Mouse (Mus musculus) neural tube, embryonic 13.5 days (tissue): ENCODE data around the gene Itgb5. TPM values are rescaled to one million over a fixed set of nuclear protein-coding genes. Genes with fewer than 3 reads are reported as not detected.

Source experiments
- ATAC-seq: fragments of 200-750 bp; cut with Nextera tagmentation; 2 replicates; pipeline ENCODE4 v1.8.0; 2017; ENCODE audit warnings: low read depth, mild to moderate bottlenecking, moderate TSS enrichment, moderate library complexity
- H3K27ac ChIP-seq: fragments of 300-500 bp; sonication (generic); replicated peaks from 2 replicates; pipeline ENCODE4 v1.5.1; 2015; ENCODE audit warnings: moderate library complexity, mild to moderate bottlenecking, inconsistent platforms
- H3K27me3 ChIP-seq: fragments of 300-500 bp; sonication (generic); 2 replicates; pipeline ENCODE4 v1.6.1; 2015; ENCODE audit warnings: mild to moderate bottlenecking, inconsistent platforms
- H3K36me3 ChIP-seq: fragments of 300-500 bp; sonication (generic); 2 replicates; pipeline ENCODE4 v1.6.1; 2015; ENCODE audit warnings: mild to moderate bottlenecking, inconsistent platforms
- H3K4me1 ChIP-seq: fragments of 300-500 bp; sonication (generic); replicated peaks from 2 replicates; pipeline ENCODE4 v1.6.1; 2015; ENCODE audit warnings: inconsistent platforms
- H3K4me2 ChIP-seq: fragments of 300-500 bp; sonication (generic); 2 replicates; pipeline ENCODE4 v1.6.1; 2015; ENCODE audit warnings: inconsistent platforms, mild to moderate bottlenecking, moderate library complexity
- H3K4me3 ChIP-seq: fragments of 300-500 bp; sonication (generic); 2 replicates; pipeline ENCODE4 v1.5.1; 2015; ENCODE audit warnings: mild to moderate bottlenecking, inconsistent platforms
- H3K9ac ChIP-seq: fragments of 300-500 bp; sonication (generic); 2 replicates; pipeline ENCODE4 v1.6.1; 2015; ENCODE audit warnings: moderate library complexity, mild to moderate bottlenecking, inconsistent platforms
- H3K9me3 ChIP-seq: fragments of 300-500 bp; sonication (generic); 2 replicates; pipeline ENCODE4 v1.6.1; 2016; ENCODE audit warnings: inconsistent platforms
- WGBS: fragments of 180-500 bp; shearing (Covaris S2); methylation state at CpG from one replicate; pipeline ENCODE4 v1.1.7; 2015; 5-methylcytosine and 5-hydroxymethylcytosine counted together
- polyA plus RNA-seq: library from polyadenylated mRNA; unstranded; fragments of >200 nt; fragmentation: Nextera tagmentation; extraction: Ambion mirVana; gene quantifications from 2 replicates; pipeline ENCODE4 v1.2.1, GENCODE M21; 2015

Itgb5 gene
- polyA plus RNA-seq = 21.1 and 23.1 TPM in 2 replicates

- ATAC-seq = peak; percentile 69
- H3K4me2 ChIP-seq = peak within 1 kb of the TSS; percentile 98
- peak within 1 kb of the TSS; percentile 68 for H3K4me3 ChIP-seq
- under 1% methylated on average over 43 of the region's 43 CpGs for WGBS
- peaks cover 67% of the 10 kb centered on the region for H3K27me3 ChIP-seq
- H3K27ac ChIP-seq = peak within 1 kb of the TSS; percentile 65
- H3K9ac ChIP-seq = peak within 1 kb of the TSS; percentile 75
- H3K9me3 ChIP-seq = no peaks in the 10 kb centered on the region
- peaks cover 42% of the 10 kb centered on the region for H3K4me1 ChIP-seq
- no peaks in the 10 kb centered on the region for H3K36me3 ChIP-seq
These were observed at the start of gene Itgb5 for GRCm38 (mm10) chr16:33829301-33829831. TSS of gene Itgb5 (plus strand) at chr16:33829665.

- 63% methylated on average over 5 of the region's 5 CpGs for WGBS
These were observed 47.4 kb upstream of the Itgb5 start for GRCm38 (mm10) chr16:33781789-33782728.

DNA sequence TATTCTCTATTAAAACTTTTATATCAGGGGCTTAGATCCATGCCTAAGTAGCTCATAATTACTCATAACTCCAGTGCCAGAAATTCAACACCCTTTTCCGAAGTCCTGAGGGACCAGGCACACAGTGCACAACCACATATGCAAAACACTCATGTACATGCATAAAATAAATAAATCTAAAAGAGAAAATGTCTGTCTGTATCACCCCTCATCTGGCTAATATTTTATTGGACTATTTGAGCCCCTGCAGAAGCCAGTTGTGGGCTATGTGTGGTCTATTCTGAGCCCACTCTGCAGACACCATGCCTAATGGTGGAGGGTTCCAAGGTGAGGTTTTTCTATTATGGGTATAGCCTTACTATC, 46.8 kb upstream of the Itgb5 start:
- Histone ChIP-seq H3K4me1 (no peaks in the 10 kb centered on the region), H3K27ac (no peak overlapping the region), H3K36me3 (no peaks in the 10 kb centered on the region), H3K4me3 (no peak overlapping the region), H3K9me3 (no peaks in the 10 kb centered on the region), H3K9ac (no peak overlapping the region), H3K4me2 (no peak overlapping the region), H3K27me3 (no peaks in the 10 kb centered on the region)
- 88% methylated on average over 1 of the region's 1 CpGs for WGBS
- no peak for ATAC-seq

More at GRCm38 (mm10) chr16:33781789-33782728, 47.4 kb upstream of the Itgb5 start:
- H3K4me2 ChIP-seq = no peak overlapping the region
- H3K4me1 ChIP-seq = no peaks in the 10 kb centered on the region
- no peaks in the 10 kb centered on the region for H3K27me3 ChIP-seq
- H3K4me3 ChIP-seq = no peak overlapping the region
- H3K27ac ChIP-seq = no peak overlapping the region
- H3K36me3 ChIP-seq = no peaks in the 10 kb centered on the region
- no peak overlapping the region for H3K9ac ChIP-seq
- ATAC-seq = no peak
- no peaks in the 10 kb centered on the region for H3K9me3 ChIP-seq

GRCm38 (mm10) chr16:33784547-33784946, 44.9 kb upstream of the Itgb5 start:
- no peak overlapping the region for H3K27ac ChIP-seq
- no peak overlapping the region for H3K9ac ChIP-seq
- 95% methylated on average over 1 of the region's 1 CpGs for WGBS
- H3K4me2 ChIP-seq = no peak overlapping the region
- no peak overlapping the region for H3K4me3 ChIP-seq
- ATAC-seq = no peak
- H3K4me1 ChIP-seq = no peaks in the 10 kb centered on the region
- H3K36me3 ChIP-seq = no peaks in the 10 kb centered on the region
- no peaks in the 10 kb centered on the region for H3K27me3 ChIP-seq
- no peaks in the 10 kb centered on the region for H3K9me3 ChIP-seq

GRCm38 (mm10) chr16:33785092-33785704, 44.3 kb upstream of the Itgb5 start:
- H3K27ac ChIP-seq = no peak overlapping the region
- WGBS = 85% methylated on average over 8 of the region's 8 CpGs
- no peak overlapping the region for H3K4me2 ChIP-seq
- no peaks in the 10 kb centered on the region for H3K36me3 ChIP-seq
- H3K9me3 ChIP-seq = no peaks in the 10 kb centered on the region
- no peak for ATAC-seq
- H3K4me3 ChIP-seq = no peak overlapping the region
- no peaks in the 10 kb centered on the region for H3K4me1 ChIP-seq
- no peaks in the 10 kb centered on the region for H3K27me3 ChIP-seq
- no peak overlapping the region for H3K9ac ChIP-seq

DNA sequence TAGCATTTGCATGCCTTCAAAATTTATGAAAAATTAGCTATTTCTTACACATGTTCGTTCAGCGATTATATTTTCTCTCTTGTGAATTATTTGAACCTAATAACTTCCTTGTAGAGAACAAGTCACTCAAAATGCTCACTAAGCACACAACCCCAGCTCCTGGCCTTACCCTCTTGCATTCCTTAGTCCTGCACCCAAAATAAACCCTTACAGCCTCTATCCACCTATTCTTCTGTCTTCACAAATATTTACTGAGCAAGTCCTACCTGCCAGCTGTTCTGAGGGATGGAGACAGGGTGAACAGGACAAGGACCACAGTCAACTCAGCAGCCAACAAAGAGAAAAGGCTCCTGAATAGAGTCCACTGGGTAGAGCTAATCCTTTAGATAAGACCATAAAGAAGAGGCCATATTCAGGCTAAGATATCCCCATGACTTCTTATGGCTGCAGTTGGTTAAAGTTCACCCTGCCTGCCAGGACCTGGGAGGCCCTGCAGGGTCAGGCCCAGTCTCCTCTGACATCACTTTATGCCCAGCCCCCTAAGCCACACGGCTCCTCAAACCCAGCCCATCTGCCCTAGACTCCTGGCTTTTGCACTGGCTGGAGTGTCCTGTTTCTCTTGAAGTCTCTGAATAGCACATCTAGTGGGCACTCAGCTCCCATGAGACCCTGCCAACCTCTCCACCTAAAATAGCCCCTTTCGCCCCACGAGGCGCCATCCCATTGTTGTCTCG, 42.6 kb upstream of the Itgb5 start:
- no peaks in the 10 kb centered on the region for H3K9me3 ChIP-seq
- H3K4me3 ChIP-seq = no peak overlapping the region
- H3K9ac ChIP-seq = no peak overlapping the region
- no peaks in the 10 kb centered on the region for H3K27me3 ChIP-seq
- no peaks in the 10 kb centered on the region for H3K36me3 ChIP-seq
- H3K4me1 ChIP-seq = no peaks in the 10 kb centered on the region
- H3K4me2 ChIP-seq = no peak overlapping the region
- no peak overlapping the region for H3K27ac ChIP-seq
- WGBS = 77% methylated on average over 7 of the region's 7 CpGs
- ATAC-seq = no peak

- 89% methylated on average over 10 of the region's 10 CpGs for WGBS
- no peak within 1 kb of the TSS for H3K4me2 ChIP-seq
- H3K27ac ChIP-seq = no peak within 1 kb of the TSS
- H3K9ac ChIP-seq = no peak within 1 kb of the TSS
- H3K9me3 ChIP-seq = no peaks in the 10 kb centered on the region
- H3K4me3 ChIP-seq = no peak within 1 kb of the TSS
- no peaks in the 10 kb centered on the region for H3K36me3 ChIP-seq
- H3K4me1 ChIP-seq = no peaks in the 10 kb centered on the region
- ATAC-seq = no peak
- H3K27me3 ChIP-seq = no peaks in the 10 kb centered on the region
These were observed 35.3 kb upstream of the Itgb5 start, which contains the start of gene Muc13 for GRCm38 (mm10) chr16:33793846-33794791. TSS of gene Muc13 (plus strand) at chr16:33794037.

DNA sequence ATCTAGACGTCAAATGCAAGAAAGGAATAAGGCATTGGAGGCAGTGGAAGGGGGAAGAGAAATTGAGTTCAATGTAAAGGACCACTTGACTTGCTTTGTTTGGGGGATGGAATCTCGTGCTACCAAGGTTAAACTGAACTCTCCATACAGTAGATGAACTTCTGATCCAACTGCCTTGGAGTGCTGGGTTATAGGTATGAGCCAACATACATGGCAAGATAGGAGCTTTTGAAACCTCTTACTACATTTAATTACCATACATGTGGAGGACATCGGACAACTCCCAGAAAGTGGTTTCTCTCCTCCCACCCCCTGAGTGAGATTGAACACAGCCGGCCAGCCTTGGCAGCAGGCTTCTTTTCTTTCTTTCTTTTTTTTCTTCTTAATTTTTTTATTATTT, 34.4 kb upstream of the Itgb5 start:
- 84% methylated on average over 4 of the region's 4 CpGs for WGBS
- no peaks in the 10 kb centered on the region for H3K36me3 ChIP-seq
- no peaks in the 10 kb centered on the region for H3K9me3 ChIP-seq
- H3K4me3 ChIP-seq = no peak overlapping the region
- no peak overlapping the region for H3K9ac ChIP-seq
- no peak overlapping the region for H3K4me2 ChIP-seq
- H3K27ac ChIP-seq = no peak overlapping the region
- no peaks in the 10 kb centered on the region for H3K4me1 ChIP-seq
- no peaks in the 10 kb centered on the region for H3K27me3 ChIP-seq
- no peak for ATAC-seq

- Histone ChIP-seq H3K27ac (no peak overlapping the region), H3K4me1 (no peaks in the 10 kb centered on the region), H3K27me3 (no peaks in the 10 kb centered on the region), H3K9me3 (no peaks in the 10 kb centered on the region), H3K36me3 (no peaks in the 10 kb centered on the region), H3K4me2 (no peak overlapping the region), H3K4me3 (no peak overlapping the region), H3K9ac (no peak overlapping the region)
- WGBS = 81% methylated on average over 6 of the region's 6 CpGs
- ATAC-seq = no peak
These were observed 33.6 kb upstream of the Itgb5 start for GRCm38 (mm10) chr16:33795887-33796286.

DNA sequence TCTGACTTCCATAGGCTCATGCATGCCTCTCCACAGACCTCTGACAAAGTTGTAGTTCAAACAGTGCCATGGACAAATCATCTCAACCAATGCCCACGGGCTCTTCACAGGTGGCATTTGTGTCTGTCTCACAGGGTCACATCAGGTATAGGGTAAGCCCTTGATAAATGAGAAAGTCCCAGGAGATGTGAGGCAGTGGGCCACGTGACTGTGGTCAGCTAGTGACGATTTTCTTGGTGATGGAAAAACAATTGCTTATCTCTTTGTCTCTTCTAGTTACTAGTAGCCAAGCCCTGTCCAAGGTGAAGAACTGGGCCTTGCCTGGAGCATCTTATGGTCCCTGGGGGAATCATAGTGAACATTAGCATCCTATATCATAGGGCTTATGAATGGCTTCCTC, 32.7 kb upstream of the Itgb5 start:
- H3K4me1 ChIP-seq = no peaks in the 10 kb centered on the region
- H3K9me3 ChIP-seq = no peaks in the 10 kb centered on the region
- no peak overlapping the region for H3K27ac ChIP-seq
- H3K9ac ChIP-seq = no peak overlapping the region
- 84% methylated on average over 3 of the region's 3 CpGs for WGBS
- no peaks in the 10 kb centered on the region for H3K27me3 ChIP-seq
- no peak overlapping the region for H3K4me3 ChIP-seq
- ATAC-seq = no peak
- no peak overlapping the region for H3K4me2 ChIP-seq
- no peaks in the 10 kb centered on the region for H3K36me3 ChIP-seq

DNA sequence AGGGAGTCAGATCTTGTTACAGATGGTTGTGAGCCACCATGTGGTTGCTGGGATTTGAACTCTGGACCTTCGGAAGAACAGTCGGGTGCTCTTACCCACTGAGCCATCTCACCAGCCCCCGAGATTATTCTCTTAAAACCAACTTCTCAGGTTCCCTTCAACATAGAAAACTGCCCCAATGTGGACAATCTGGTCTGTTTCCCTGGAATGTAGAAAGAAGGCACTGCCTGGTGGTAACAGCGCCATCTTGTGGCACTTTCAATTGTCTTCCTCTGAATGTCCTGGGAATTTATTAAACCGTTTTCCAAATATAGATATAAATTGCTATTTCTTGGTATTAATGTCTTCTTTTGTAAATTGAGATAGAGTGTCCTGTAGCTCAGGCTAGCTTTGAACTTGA, 31.6 kb upstream of the Itgb5 start:
- WGBS = 44% methylated on average over 5 of the region's 5 CpGs
- Histone ChIP-seq H3K4me1 (no peaks in the 10 kb centered on the region), H3K27ac (no peak overlapping the region), H3K9me3 (no peaks in the 10 kb centered on the region), H3K36me3 (no peaks in the 10 kb centered on the region), H3K9ac (no peak overlapping the region), H3K4me2 (no peak overlapping the region), H3K27me3 (no peaks in the 10 kb centered on the region), H3K4me3 (no peak overlapping the region)
- no peak for ATAC-seq
